Mouse (Mus musculus) ovary, adult 18-20 months (tissue): ENCODE measurements around the gene Gm12248.

Source experiments
- DNase-seq: peaks from one replicate; pipeline ENCODE4 v3.0.0; 2022; ENCODE audit warnings: low spot score, mixed read lengths

The Gm12248 gene

GRCm38 (mm10) chr11:58033635-58034034 lies 59.3 kb downstream of the Gm12248 start:
- peak; percentile 41 for DNase-seq

GRCm38 (mm10) chr11:58031176-58031575 lies 61.8 kb downstream of the Gm12248 start:
- no peak for DNase-seq

- no peak for DNase-seq
Observed at GRCm38 (mm10) chr11:58029869-58030268, 63.1 kb downstream of the Gm12248 start.

GRCm38 (mm10) chr11:58028981-58029380 lies 64.0 kb downstream of the Gm12248 start:
- no peak for DNase-seq

- DNase-seq: no peak
Observed at GRCm38 (mm10) chr11:58026860-58027259, 66.1 kb downstream of the Gm12248 start.

GRCm38 (mm10) chr11:58026337-58026736 lies 66.6 kb downstream of the Gm12248 start:
- DNase-seq: no peak

- DNase-seq: no peak
Observed at GRCm38 (mm10) chr11:58025881-58026280, 67.1 kb downstream of the Gm12248 start.

GRCm38 (mm10) chr11:58024671-58025070 lies 68.3 kb downstream of the Gm12248 start:
- DNase-seq: no peak

GRCm38 (mm10) chr11:58024271-58024670 lies 68.7 kb downstream of the Gm12248 start:
- DNase-seq: no peak

GRCm38 (mm10) chr11:58021618-58022017 lies 71.3 kb downstream of the Gm12248 start:
- DNase-seq: no peak

GRCm38 (mm10) chr11:58021095-58021494 lies 71.8 kb downstream of the Gm12248 start:
- no peak for DNase-seq

- no peak for DNase-seq
Observed at GRCm38 (mm10) chr11:58018701-58019100, 74.2 kb downstream of the Gm12248 start.

- DNase-seq: no peak
Observed at GRCm38 (mm10) chr11:58018287-58018686, 74.6 kb downstream of the Gm12248 start.

- no peak for DNase-seq
Observed at GRCm38 (mm10) chr11:58017422-58017821, 75.5 kb downstream of the Gm12248 start.

GRCm38 (mm10) chr11:58016371-58016770 lies 76.6 kb downstream of the Gm12248 start:
- DNase-seq: no peak

GRCm38 (mm10) chr11:58015339-58015738 lies 77.6 kb downstream of the Gm12248 start:
- no peak for DNase-seq

GRCm38 (mm10) chr11:58014604-58015003 lies 78.3 kb downstream of the Gm12248 start:
- DNase-seq: no peak
